Mouse (Mus musculus): ENCODE measurements at regions not wholly inside any gene's neighbourhood (a gene's known extent, or its start where the extent isn't known, plus 50 kb on each side); places are given as distances from the start of the nearest gene placed in this dataset.

GRCm38 (mm10) chr13:101914691-101915541 is 146.9 kb upstream of the Pik3r1 start:
- Histone ChIP-seq H3K27ac (ENCODE audit: low read depth, low read length) (0 out of 2 replicates have a peak overlapping the region, but pooled peaks have one; percentile 41), H3K4me3 (ENCODE audit: low read depth, low read length) (no peak overlapping the region), H3K9me3 (replicated peaks; ENCODE audit: control insufficient read depth, low read length) (no peaks in the 10 kb centered on the region), H3K27me3 (ENCODE audit: control insufficient read depth, insufficient read depth, low read length) (no peaks in the 10 kb centered on the region), H3K4me1 (ENCODE audit: control insufficient read depth, insufficient read depth, low read length) (peaks cover 18% of the 10 kb centered on the region), H3K9ac (ENCODE audit: low read depth, low read length) (no peak overlapping the region), H3K36me3 (ENCODE audit: control insufficient read depth, insufficient read depth, low read length) (no peaks in the 10 kb centered on the region), H3K4me2 (no peak overlapping the region)
- 29% methylated on average over 5 of the region's 5 CpGs for WGBS (ENCODE audit: insufficient replicate concordance)
- ATAC-seq (replicated peaks; ENCODE audit: insufficient number of reproducible peaks, low FRiP score, low TSS enrichment), result no peak

GRCm38 (mm10) chr13:101915542-101915941 is 147.5 kb upstream of the Pik3r1 start:
- H3K9me3 ChIP-seq (replicated peaks; ENCODE audit: control insufficient read depth, low read length), result no peaks in the 10 kb centered on the region
- H3K4me2 ChIP-seq, result no peak overlapping the region
- H3K27me3 ChIP-seq (ENCODE audit: control insufficient read depth, insufficient read depth, low read length), result no peaks in the 10 kb centered on the region
- H3K9ac ChIP-seq (ENCODE audit: low read depth, low read length), result no peak overlapping the region
- peaks cover 18% of the 10 kb centered on the region for H3K4me1 ChIP-seq (ENCODE audit: control insufficient read depth, insufficient read depth, low read length)
- H3K36me3 ChIP-seq (ENCODE audit: control insufficient read depth, insufficient read depth, low read length), result no peaks in the 10 kb centered on the region
- 46% methylated on average over 6 of the region's 6 CpGs for WGBS (ENCODE audit: insufficient replicate concordance)
- H3K4me3 ChIP-seq (ENCODE audit: low read depth, low read length), result no peak overlapping the region
- ATAC-seq (replicated peaks; ENCODE audit: insufficient number of reproducible peaks, low FRiP score, low TSS enrichment), result no peak
- H3K27ac ChIP-seq (ENCODE audit: low read depth, low read length), result 0 out of 2 replicates have a peak overlapping the region, but pooled peaks have one; percentile 41

- Histone ChIP-seq H3K4me1 (ENCODE audit: control insufficient read depth, insufficient read depth, low read length) (peaks cover 18% of the 10 kb centered on the region), H3K4me2 (no peak overlapping the region), H3K9ac (ENCODE audit: low read depth, low read length) (no peak overlapping the region), H3K27ac (ENCODE audit: low read depth, low read length) (0 out of 2 replicates have a peak overlapping the region, but pooled peaks have one; percentile 41), H3K27me3 (ENCODE audit: control insufficient read depth, insufficient read depth, low read length) (no peaks in the 10 kb centered on the region), H3K9me3 (replicated peaks; ENCODE audit: control insufficient read depth, low read length) (no peaks in the 10 kb centered on the region), H3K36me3 (ENCODE audit: control insufficient read depth, insufficient read depth, low read length) (no peaks in the 10 kb centered on the region), H3K4me3 (ENCODE audit: low read depth, low read length) (no peak overlapping the region)
- ATAC-seq (replicated peaks; ENCODE audit: insufficient number of reproducible peaks, low FRiP score, low TSS enrichment), result no peak
- WGBS (ENCODE audit: insufficient replicate concordance), result 36% methylated on average over 6 of the region's 6 CpGs
Measured at GRCm38 (mm10) chr13:101915948-101916594, 148.1 kb upstream of the Pik3r1 start.

- peaks cover 18% of the 10 kb centered on the region for H3K4me1 ChIP-seq (ENCODE audit: control insufficient read depth, insufficient read depth, low read length)
- no peak overlapping the region for H3K4me3 ChIP-seq (ENCODE audit: low read depth, low read length)
- WGBS (ENCODE audit: insufficient replicate concordance), result 90% methylated on average over 5 of the region's 5 CpGs
- H3K27ac ChIP-seq (ENCODE audit: low read depth, low read length), result no peak overlapping the region
- H3K9ac ChIP-seq (ENCODE audit: low read depth, low read length), result no peak overlapping the region
- H3K36me3 ChIP-seq (ENCODE audit: control insufficient read depth, insufficient read depth, low read length), result no peaks in the 10 kb centered on the region
- ATAC-seq (replicated peaks; ENCODE audit: insufficient number of reproducible peaks, low FRiP score, low TSS enrichment), result no peak
- no peaks in the 10 kb centered on the region for H3K27me3 ChIP-seq (ENCODE audit: control insufficient read depth, insufficient read depth, low read length)
- H3K4me2 ChIP-seq, result no peak overlapping the region
- H3K9me3 ChIP-seq (replicated peaks; ENCODE audit: control insufficient read depth, low read length), result no peaks in the 10 kb centered on the region
Measured at GRCm38 (mm10) chr13:101916876-101917275, 148.9 kb upstream of the Pik3r1 start.

- Histone ChIP-seq H3K27ac (ENCODE audit: low read depth, low read length) (no peak overlapping the region), H3K4me1 (ENCODE audit: control insufficient read depth, insufficient read depth, low read length) (peaks cover 18% of the 10 kb centered on the region), H3K27me3 (ENCODE audit: control insufficient read depth, insufficient read depth, low read length) (no peaks in the 10 kb centered on the region), H3K9ac (ENCODE audit: low read depth, low read length) (no peak overlapping the region), H3K36me3 (ENCODE audit: control insufficient read depth, insufficient read depth, low read length) (no peaks in the 10 kb centered on the region), H3K9me3 (replicated peaks; ENCODE audit: control insufficient read depth, low read length) (no peaks in the 10 kb centered on the region), H3K4me2 (no peak overlapping the region), H3K4me3 (ENCODE audit: low read depth, low read length) (no peak overlapping the region)
- ATAC-seq (replicated peaks; ENCODE audit: insufficient number of reproducible peaks, low FRiP score, low TSS enrichment), result no peak
- 89% methylated on average over 3 of the region's 3 CpGs for WGBS (ENCODE audit: insufficient replicate concordance)
Measured at GRCm38 (mm10) chr13:101918185-101918584, 150.2 kb upstream of the Pik3r1 start.

- WGBS (ENCODE audit: insufficient replicate concordance), result 71% methylated on average over 5 of the region's 5 CpGs
- Histone ChIP-seq H3K9me3 (replicated peaks; ENCODE audit: control insufficient read depth, low read length) (no peaks in the 10 kb centered on the region), H3K27me3 (ENCODE audit: control insufficient read depth, insufficient read depth, low read length) (no peaks in the 10 kb centered on the region), H3K36me3 (ENCODE audit: control insufficient read depth, insufficient read depth, low read length) (no peaks in the 10 kb centered on the region), H3K4me1 (ENCODE audit: control insufficient read depth, insufficient read depth, low read length) (peaks cover 16% of the 10 kb centered on the region), H3K9ac (ENCODE audit: low read depth, low read length) (no peak overlapping the region), H3K27ac (ENCODE audit: low read depth, low read length) (no peak overlapping the region), H3K4me3 (ENCODE audit: low read depth, low read length) (no peak overlapping the region), H3K4me2 (no peak overlapping the region)
- ATAC-seq (replicated peaks; ENCODE audit: insufficient number of reproducible peaks, low FRiP score, low TSS enrichment), result no peak
Measured at GRCm38 (mm10) chr13:101919266-101919665, 151.2 kb upstream of the Pik3r1 start.

GRCm38 (mm10) chr13:101920384-101920783 is 152.4 kb upstream of the Pik3r1 start:
- no peak overlapping the region for H3K9ac ChIP-seq (ENCODE audit: low read depth, low read length)
- H3K27ac ChIP-seq (ENCODE audit: low read depth, low read length), result no peak overlapping the region
- H3K4me2 ChIP-seq, result no peak overlapping the region
- no peak overlapping the region for H3K4me3 ChIP-seq (ENCODE audit: low read depth, low read length)
- no peaks in the 10 kb centered on the region for H3K36me3 ChIP-seq (ENCODE audit: control insufficient read depth, insufficient read depth, low read length)
- 68% methylated on average over 3 of the region's 3 CpGs for WGBS (ENCODE audit: insufficient replicate concordance)
- H3K27me3 ChIP-seq (ENCODE audit: control insufficient read depth, insufficient read depth, low read length), result no peaks in the 10 kb centered on the region
- H3K4me1 ChIP-seq (ENCODE audit: control insufficient read depth, insufficient read depth, low read length), result peaks cover 7% of the 10 kb centered on the region
- H3K9me3 ChIP-seq (replicated peaks; ENCODE audit: control insufficient read depth, low read length), result no peaks in the 10 kb centered on the region
- ATAC-seq (replicated peaks; ENCODE audit: insufficient number of reproducible peaks, low FRiP score, low TSS enrichment), result no peak

GRCm38 (mm10) chr13:101924637-101925036 is 156.6 kb upstream of the Pik3r1 start:
- WGBS (ENCODE audit: insufficient replicate concordance), result 92% methylated on average over 2 of the region's 2 CpGs

More at GRCm38 (mm10) chr13:101924637-101925036, 156.6 kb upstream of the Pik3r1 start:
- H3K36me3 ChIP-seq (ENCODE audit: control insufficient read depth, insufficient read depth, low read length), result no peaks in the 10 kb centered on the region
- no peak overlapping the region for H3K4me2 ChIP-seq
- H3K9me3 ChIP-seq (replicated peaks; ENCODE audit: control insufficient read depth, low read length), result no peaks in the 10 kb centered on the region
- H3K4me3 ChIP-seq (ENCODE audit: low read depth, low read length), result no peak overlapping the region
- no peak overlapping the region for H3K9ac ChIP-seq (ENCODE audit: low read depth, low read length)
- no peak for ATAC-seq (replicated peaks; ENCODE audit: insufficient number of reproducible peaks, low FRiP score, low TSS enrichment)
- H3K27me3 ChIP-seq (ENCODE audit: control insufficient read depth, insufficient read depth, low read length), result no peaks in the 10 kb centered on the region
- H3K4me1 ChIP-seq (ENCODE audit: control insufficient read depth, insufficient read depth, low read length), result no peaks in the 10 kb centered on the region
- no peak overlapping the region for H3K27ac ChIP-seq (ENCODE audit: low read depth, low read length)
